Mouse (Mus musculus) liver, embryonic 16.5 days (tissue): ENCODE results near the gene Bace1. TPM values are rescaled to one million over a fixed set of nuclear protein-coding genes. Genes with fewer than 3 reads are reported as not detected.

Source experiments
- ATAC-seq: fragments of 200-750 bp; cut with Nextera tagmentation; 2 replicates; pipeline ENCODE4 v1.8.0; 2017; ENCODE audit warnings: low read depth, mild to moderate bottlenecking, moderate number of reproducible peaks, moderate library complexity
- H3K27ac ChIP-seq: fragments of 300-500 bp; sonication (generic); 2 replicates; pipeline ENCODE4 v1.5.1; 2014; ENCODE audit warnings: mild to moderate bottlenecking, low read length
- H3K27me3 ChIP-seq: fragments of 300-500 bp; sonication (generic); 2 replicates; pipeline ENCODE4 v1.6.1; 2014; ENCODE audit warnings: low read depth, low read length, mixed read lengths; ENCODE audit not compliant: control insufficient read depth, insufficient read depth
- H3K36me3 ChIP-seq: fragments of 300-500 bp; sonication (generic); 2 replicates; pipeline ENCODE4 v1.6.1; 2014; ENCODE audit warnings: mild to moderate bottlenecking; ENCODE audit not compliant: control insufficient read depth, insufficient read depth
- H3K4me1 ChIP-seq: fragments of 300-500 bp; sonication (generic); 2 replicates; pipeline ENCODE4 v1.6.1; 2014; ENCODE audit warnings: low read depth, low read length, mixed read lengths; ENCODE audit not compliant: control insufficient read depth
- H3K4me2 ChIP-seq: fragments of 300-500 bp; sonication (generic); 2 replicates; pipeline ENCODE4 v1.6.1; 2014; ENCODE audit warnings: low read depth, low read length, mixed read lengths
- H3K4me3 ChIP-seq: fragments of 300-500 bp; sonication (generic); 2 replicates; pipeline ENCODE4 v1.5.1; 2014; ENCODE audit warnings: low read depth, mild to moderate bottlenecking, low read length
- H3K9ac ChIP-seq: fragments of 300-500 bp; sonication (generic); 2 replicates; pipeline ENCODE4 v1.6.1; 2014; ENCODE audit warnings: low read depth, low read length
- H3K9me3 ChIP-seq: fragments of 300-500 bp; sonication (generic); replicated peaks from 2 replicates; pipeline ENCODE4 v1.6.1; 2016; ENCODE audit warnings: low read length; ENCODE audit not compliant: control insufficient read depth
- WGBS: fragments of 180-500 bp; shearing (Covaris S2); extraction: QIAGEN DNeasy Blood & Tissue Kit; methylation state at CpG from one replicate; pipeline ENCODE4 v1.1.7; 2014; ENCODE audit not compliant: insufficient replicate concordance; 5-methylcytosine and 5-hydroxymethylcytosine counted together
- polyA plus RNA-seq: library from polyadenylated mRNA; unstranded; fragments of >200 nt; fragmentation: Nextera tagmentation; extraction: Ambion mirVana; gene quantifications from 2 replicates; pipeline ENCODE4 v1.2.1, GENCODE M21; 2015

The Bace1 gene
- 7.4 and 9.3 TPM in 2 replicates for polyA plus RNA-seq

DNA sequence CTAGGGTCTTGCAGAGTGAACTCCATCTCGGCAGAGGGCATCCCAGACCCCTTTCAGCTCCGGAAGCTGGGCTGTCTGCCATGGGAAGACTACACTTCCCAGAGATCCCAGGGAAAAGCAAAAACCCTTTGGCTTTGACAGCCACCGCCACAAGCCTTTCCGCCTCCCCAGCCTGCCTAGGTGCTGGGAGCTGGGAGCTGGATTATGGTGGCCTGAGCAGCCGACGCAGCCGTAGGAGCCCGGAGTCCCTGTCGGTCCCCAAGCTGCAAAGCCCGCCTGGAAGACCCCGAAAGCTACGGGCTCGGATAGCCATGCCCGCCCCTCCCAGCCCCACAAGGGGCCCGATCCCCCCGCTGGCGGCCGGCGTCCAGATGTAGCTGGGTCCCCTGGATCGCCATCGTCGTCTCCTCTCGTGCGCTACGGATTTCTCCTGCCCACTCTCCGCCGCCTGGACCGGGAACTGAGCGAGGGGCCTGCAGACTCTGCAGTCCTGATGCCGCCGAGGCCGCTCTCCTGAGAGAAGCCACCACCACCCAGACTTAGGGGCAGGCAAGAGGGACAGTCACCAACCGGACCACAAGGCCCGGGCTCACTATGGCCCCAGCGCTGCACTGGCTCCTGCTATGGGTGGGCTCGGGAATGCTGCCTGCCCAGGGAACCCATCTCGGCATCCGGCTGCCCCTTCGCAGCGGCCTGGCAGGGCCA, at the start of gene Bace1:
Bace1 (plus strand) TSS at position 147 of the 705 bp plus-strand sequence.
- Histone ChIP-seq H3K9ac (peak within 1 kb of the TSS; percentile 68), H3K4me2 (peak within 1 kb of the TSS; percentile 60), H3K36me3 (no peaks in the 10 kb centered on the region), H3K4me1 (peaks cover 5% of the 10 kb centered on the region), H3K27ac (no peak within 1 kb of the TSS), H3K9me3 (no peaks in the 10 kb centered on the region), H3K4me3 (peak within 1 kb of the TSS; percentile 67), H3K27me3 (peaks cover 12% of the 10 kb centered on the region)
- peak; percentile 50 for ATAC-seq
- WGBS: 1% methylated on average over 40 of the region's 40 CpGs

GRCm38 (mm10) chr9:45791456-45792142, 46.8 kb upstream of the Bace1 start:
- ATAC-seq: no peak
- no peak overlapping the region for H3K4me3 ChIP-seq
- no peaks in the 10 kb centered on the region for H3K27me3 ChIP-seq
- H3K9me3 ChIP-seq: no peaks in the 10 kb centered on the region
- H3K36me3 ChIP-seq: peaks cover 3% of the 10 kb centered on the region
- H3K9ac ChIP-seq: no peak overlapping the region
- WGBS: 66% methylated on average over 8 of the region's 8 CpGs
- no peak overlapping the region for H3K4me2 ChIP-seq
- H3K27ac ChIP-seq: no peak overlapping the region
- H3K4me1 ChIP-seq: peaks cover 24% of the 10 kb centered on the region

DNA sequence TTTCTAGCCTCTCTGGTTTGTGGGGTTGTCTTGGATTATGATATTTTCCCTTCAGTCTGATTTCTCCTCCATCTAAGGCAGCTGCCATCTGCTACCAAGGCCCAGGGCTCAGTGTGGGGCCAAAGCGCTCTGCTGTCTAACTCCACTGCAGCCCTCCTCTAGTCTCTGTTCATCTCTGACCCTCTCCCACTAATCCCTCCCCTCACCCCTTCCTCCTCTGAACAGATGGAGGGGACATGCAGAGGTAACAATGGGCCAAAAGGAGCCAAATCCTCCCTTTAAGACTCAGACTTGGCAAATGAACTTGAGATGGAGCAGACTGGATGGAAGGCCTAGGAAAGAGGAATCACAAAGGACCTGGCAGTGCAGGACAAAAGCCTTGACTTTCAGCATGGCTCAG, 46.1 kb upstream of the Bace1 start:
- Histone ChIP-seq H3K4me3 (no peak overlapping the region), H3K4me1 (peaks cover 19% of the 10 kb centered on the region), H3K9me3 (no peaks in the 10 kb centered on the region), H3K9ac (no peak overlapping the region), H3K36me3 (peaks cover 3% of the 10 kb centered on the region), H3K27me3 (no peaks in the 10 kb centered on the region), H3K4me2 (no peak overlapping the region), H3K27ac (no peak overlapping the region)
- no peak for ATAC-seq
- WGBS: 81% methylated on average over 1 of the region's 1 CpGs

DNA sequence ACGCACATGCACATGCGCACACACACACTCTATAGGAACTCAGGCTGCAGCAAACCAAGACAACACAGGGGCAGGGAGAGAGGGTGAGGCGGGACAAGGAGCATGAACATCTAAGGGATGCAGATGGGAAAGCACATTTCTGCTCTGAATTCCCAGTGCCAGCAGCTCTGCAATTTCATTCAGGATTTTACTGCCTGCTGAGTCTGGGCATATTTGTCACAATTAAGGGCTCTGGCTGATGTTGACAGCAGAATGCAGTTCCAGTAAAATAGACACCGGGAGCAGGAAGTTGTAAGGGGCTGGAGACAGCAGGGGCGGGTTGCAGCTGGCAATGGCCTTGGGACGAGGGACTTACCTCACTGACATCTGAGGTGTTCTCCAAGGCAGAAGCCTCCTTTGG, 44.7 kb upstream of the Bace1 start:
- Histone ChIP-seq H3K36me3 (peaks cover 3% of the 10 kb centered on the region), H3K27ac (no peak overlapping the region), H3K27me3 (no peaks in the 10 kb centered on the region), H3K9me3 (no peaks in the 10 kb centered on the region), H3K4me2 (no peak overlapping the region), H3K9ac (no peak overlapping the region), H3K4me1 (peaks cover 5% of the 10 kb centered on the region; the same call in 1 of the 2 replicates), H3K4me3 (no peak overlapping the region)
- WGBS: 79% methylated on average over 6 of the region's 6 CpGs
- no peak for ATAC-seq

GRCm38 (mm10) chr9:45795722-45796121, 42.7 kb upstream of the Bace1 start:
- Histone ChIP-seq H3K27ac (no peak overlapping the region), H3K9me3 (no peaks in the 10 kb centered on the region), H3K27me3 (no peaks in the 10 kb centered on the region), H3K36me3 (peaks cover 3% of the 10 kb centered on the region), H3K9ac (no peak overlapping the region), H3K4me1 (peaks cover 2% of the 10 kb centered on the region; the same call in 1 of the 2 replicates), H3K4me2 (no peak overlapping the region), H3K4me3 (no peak overlapping the region)
- WGBS: 66% methylated on average over 5 of the region's 5 CpGs
- no peak for ATAC-seq

GRCm38 (mm10) chr9:45797271-45797670, 41.1 kb upstream of the Bace1 start:
- peaks cover 2% of the 10 kb centered on the region; the same call in 1 of the 2 replicates for H3K4me1 ChIP-seq
- no peak overlapping the region for H3K9ac ChIP-seq
- H3K9me3 ChIP-seq: no peaks in the 10 kb centered on the region
- H3K27me3 ChIP-seq: no peaks in the 10 kb centered on the region
- peaks cover 3% of the 10 kb centered on the region for H3K36me3 ChIP-seq
- no peak for ATAC-seq
- 66% methylated on average over 3 of the region's 3 CpGs for WGBS
- no peak overlapping the region for H3K4me3 ChIP-seq
- no peak overlapping the region for H3K4me2 ChIP-seq
- H3K27ac ChIP-seq: no peak overlapping the region

GRCm38 (mm10) chr9:45798467-45799164, 39.8 kb upstream of the Bace1 start:
- H3K27me3 ChIP-seq: no peaks in the 10 kb centered on the region
- no peak for ATAC-seq
- H3K9me3 ChIP-seq: no peaks in the 10 kb centered on the region
- peaks cover 3% of the 10 kb centered on the region for H3K36me3 ChIP-seq
- 42% methylated on average over 13 of the region's 13 CpGs for WGBS
- no peak overlapping the region for H3K4me3 ChIP-seq
- no peak overlapping the region for H3K9ac ChIP-seq
- H3K4me2 ChIP-seq: no peak overlapping the region
- H3K27ac ChIP-seq: no peak overlapping the region
- peaks cover 15% of the 10 kb centered on the region for H3K4me1 ChIP-seq

DNA sequence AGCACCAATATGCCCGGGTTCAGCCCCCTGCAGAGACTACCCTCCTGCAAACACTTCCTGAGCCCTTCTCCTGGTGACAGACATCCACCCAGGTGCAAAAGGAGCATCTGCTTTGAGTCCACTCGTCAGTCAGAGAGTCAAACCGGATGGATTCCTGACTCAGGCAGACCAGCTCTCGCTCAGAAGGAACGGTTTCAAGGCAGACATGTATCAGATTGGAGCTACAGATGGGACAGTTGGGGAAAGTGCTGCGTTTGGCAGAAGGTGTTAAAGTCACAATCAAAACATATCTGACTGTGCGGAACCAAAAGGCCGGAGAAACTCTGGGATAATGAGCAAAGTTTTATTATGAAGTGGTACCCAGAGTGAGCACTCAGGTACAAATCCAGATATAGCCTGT, 39.0 kb upstream of the Bace1 start:
- Histone ChIP-seq H3K36me3 (no peaks in the 10 kb centered on the region), H3K27ac (no peak overlapping the region), H3K27me3 (no peaks in the 10 kb centered on the region), H3K4me1 (peaks cover 20% of the 10 kb centered on the region), H3K9me3 (no peaks in the 10 kb centered on the region), H3K9ac (no peak overlapping the region), H3K4me2 (no peak overlapping the region), H3K4me3 (no peak overlapping the region)
- ATAC-seq: no peak
- WGBS: 75% methylated on average over 8 of the region's 8 CpGs
